Mouse (Mus musculus) gastrocnemius, postnatal 14 days (tissue): Measurements from ENCODE around the gene Adgrg1. TPM values are rescaled to one million over a fixed set of nuclear protein-coding genes. Genes with fewer than 3 reads are reported as not detected.

ENCODE experiments used
- DNase-seq: peaks from one replicate; pipeline ENCODE4 v3.0.0; 2021; ENCODE audit warnings: mixed read lengths
- intact Hi-C: fragments of 180-260 bp; cut with DNase I; formaldehyde crosslinking; loops from one replicate; pipeline ENCODE4 v1.15.1; 2025; ENCODE audit warnings: low total_unique reads
- total RNA-seq, 2 experiments: library from RNA; stranded (reverse); gene quantifications; 2 replicates each; pipeline ENCODE4 v1.2.3; 2021

Gene Adgrg1
- total RNA-seq, 2 experiments from 2014 or later = 21.4 to 38.2 TPM

GRCm38 (mm10) chr8:94992534-94992933 is 18.0 kb downstream of the Adgrg1 start:
- intact Hi-C loops = no loop called here
- peak; percentile 72 for DNase-seq

- intact Hi-C loops = no loop called here
Measured at GRCm38 (mm10) chr8:94992996-94993724, 18.6 kb downstream of the Adgrg1 start.

GRCm38 (mm10) chr8:94994006-94994405 is 19.5 kb downstream of the Adgrg1 start:
- DNase-seq = peak; percentile 37

More at GRCm38 (mm10) chr8:94992996-94993724, 18.6 kb downstream of the Adgrg1 start:
- DNase-seq = no peak

GRCm38 (mm10) chr8:94994510-94994909 is 20.0 kb downstream of the Adgrg1 start:
- intact Hi-C loops = no loop called here
- no peak for DNase-seq

More at GRCm38 (mm10) chr8:94994006-94994405, 19.5 kb downstream of the Adgrg1 start:
- intact Hi-C loops = no loop called here

GRCm38 (mm10) chr8:94995336-94995893 is 20.9 kb downstream of the Adgrg1 start:
- no peak for DNase-seq
- intact Hi-C loops = no loop called here

- DNase-seq = no peak
- intact Hi-C loops = no loop called here
Measured at GRCm38 (mm10) chr8:94996037-94996436, 21.5 kb downstream of the Adgrg1 start.

GRCm38 (mm10) chr8:94996899-94997856 is 22.6 kb downstream of the Adgrg1 start:
- DNase-seq = no peak
- intact Hi-C loops = no loop called here

- intact Hi-C loops = no loop called here
- DNase-seq = no peak
Measured at GRCm38 (mm10) chr8:94997857-94998243, 23.3 kb downstream of the Adgrg1 start.

GRCm38 (mm10) chr8:94998431-94998830 is 23.9 kb downstream of the Adgrg1 start:
- no peak for DNase-seq
- intact Hi-C loops = no loop called here

GRCm38 (mm10) chr8:94999004-94999403 is 24.5 kb downstream of the Adgrg1 start:
- intact Hi-C loops = no loop called here
- DNase-seq = no peak

GRCm38 (mm10) chr8:94999956-95000355 is 25.4 kb downstream of the Adgrg1 start:
- intact Hi-C loops = loop anchor here (2.0 kb wide), 1 partner anchor 49 kb away; no protein-coding TSS in a partner anchor
- DNase-seq = no peak

GRCm38 (mm10) chr8:95000684-95001083 is 26.1 kb downstream of the Adgrg1 start:
- peak; percentile 52 for DNase-seq
- intact Hi-C loops = loop anchor here (2.0 kb wide), 1 partner anchor 50 kb away; no protein-coding TSS in a partner anchor

- no peak for DNase-seq
- intact Hi-C loops = loop anchor here (2.0 kb wide), 1 partner anchor 50 kb away; no protein-coding TSS in a partner anchor
Measured at GRCm38 (mm10) chr8:95001165-95001564, 26.6 kb downstream of the Adgrg1 start.

GRCm38 (mm10) chr8:95001655-95002054 is 27.1 kb downstream of the Adgrg1 start:
- intact Hi-C loops = loop anchor here (2.0 kb wide), 1 partner anchor 51 kb away; no protein-coding TSS in a partner anchor
- peak; percentile 74 for DNase-seq

GRCm38 (mm10) chr8:95002089-95002655 is 27.6 kb downstream of the Adgrg1 start:
- DNase-seq = no peak
- intact Hi-C loops = no loop called here

GRCm38 (mm10) chr8:95012442-95012919 is 37.9 kb downstream of the Adgrg1 start:
- intact Hi-C loops = no loop called here
- DNase-seq = no peak

- no peak for DNase-seq
- intact Hi-C loops = no loop called here
Measured at GRCm38 (mm10) chr8:95015866-95016265, 41.3 kb downstream of the Adgrg1 start.

- intact Hi-C loops = no loop called here
- no peak for DNase-seq
Measured at GRCm38 (mm10) chr8:95016684-95017083, 42.1 kb downstream of the Adgrg1 start.

GRCm38 (mm10) chr8:95017451-95017850 is 42.9 kb downstream of the Adgrg1 start, which contains the start of gene Adgrg3:
TSS of gene Adgrg3 (plus strand) at chr8:95017692.
- intact Hi-C loops = no loop called here
- no peak for DNase-seq
